Mouse (Mus musculus) ES-Bruce4 (cell line): ENCODE measurements around the gene Fam120b.

Experiments
- CTCF ChIP-seq: IDR thresholded peaks from one replicate; pipeline ENCODE4 v1.8.1; 2011; ENCODE audit warnings: low read depth, low read length
- EP300 ChIP-seq: IDR thresholded peaks from 2 replicates; pipeline ENCODE4 v1.6.1; 2011; ENCODE audit warnings: low read depth, low read length; ENCODE audit not compliant: insufficient read depth
- POLR2A ChIP-seq: IDR thresholded peaks from one replicate; pipeline ENCODE4 v1.8.1; 2011; ENCODE audit warnings: low read length; ENCODE audit not compliant: insufficient read depth

DNA sequence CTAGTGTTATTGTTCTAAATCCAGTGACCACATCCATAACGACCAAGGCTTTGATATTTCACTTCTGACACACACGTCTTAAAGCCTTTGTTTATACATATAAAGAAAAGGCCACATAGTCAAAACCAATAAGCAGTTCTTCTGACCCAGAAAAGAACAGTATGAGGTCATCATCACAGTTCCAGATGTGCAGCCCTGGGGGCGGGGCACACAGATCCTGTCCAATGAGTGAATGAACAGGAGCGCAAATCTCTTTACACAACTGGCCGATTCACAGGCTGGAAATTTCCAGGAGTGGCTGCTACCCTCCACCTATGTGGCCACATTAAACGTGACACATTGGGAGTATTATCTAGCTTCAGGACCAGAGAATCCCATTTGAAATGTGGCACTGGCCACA is 33.4 kb downstream of the Fam120b start:
- TF ChIP-seq CTCF (no peak), POLR2A (no peak), EP300 (no peak)
